Mouse (Mus musculus) brain, embryonic 14.5 days (tissue): ENCODE results near the gene Hpcal4.

Source experiments
- CTCF ChIP-seq: fragments of 200-500 bp; IDR thresholded peaks from 2 replicates; pipeline ENCODE4 v1.5.1; 2012; ENCODE audit warnings: inconsistent platforms, mild to moderate bottlenecking, moderate library complexity, borderline replicate concordance; ENCODE audit not compliant: insufficient read depth, insufficient read length; ENCODE audit errors: extremely low read depth
- POLR2A ChIP-seq: fragments of 200-500 bp; IDR thresholded peaks from 2 replicates; pipeline ENCODE4 v1.6.1; 2012; ENCODE audit warnings: mild to moderate bottlenecking, inconsistent platforms, borderline replicate concordance; ENCODE audit not compliant: poor library complexity, insufficient read depth, insufficient read length, severe bottlenecking; ENCODE audit errors: extremely low read depth

DNA sequence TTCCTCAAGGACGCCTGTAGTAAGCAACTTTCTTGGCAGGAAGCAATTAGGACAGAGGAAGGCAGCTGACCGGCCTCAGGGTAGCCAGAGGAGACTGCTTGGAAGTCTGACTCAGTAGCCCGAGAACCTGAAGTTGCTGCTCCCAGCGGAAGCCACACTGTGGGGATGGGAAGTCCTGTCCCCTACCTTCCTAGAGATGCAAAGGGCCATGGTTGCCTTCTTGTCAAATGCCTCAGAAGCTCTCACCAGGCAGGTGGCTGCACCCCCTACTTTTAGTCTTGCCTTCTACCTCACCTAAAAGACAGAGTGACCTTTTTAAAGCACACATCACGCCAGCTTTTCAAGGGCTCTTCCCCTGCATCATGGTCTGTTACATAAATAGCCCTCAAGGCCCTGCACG lies 13.7 kb downstream of the Hpcal4 start:
- TF ChIP-seq POLR2A (no peak), CTCF (no peak)
